Mouse (Mus musculus): ENCODE measurements around the gene Sh3d19. TPM values are rescaled to one million over a fixed set of nuclear protein-coding genes. Genes with fewer than 3 reads are reported as not detected.

Sh3d19 gene
- polyA plus RNA-seq, 1 experiment, result 10.6 TPM

GRCm38 (mm10) chr3:85929711-85930110, 41.2 kb upstream of the Sh3d19 start:
- Histone ChIP-seq H3K27me3 (ENCODE audit: control insufficient read depth, insufficient read depth, low read length) (no peaks in the 10 kb centered on the region), H3K4me1 (ENCODE audit: control insufficient read depth, insufficient read depth, low read length) (no peaks in the 10 kb centered on the region), H3K27ac (ENCODE audit: control insufficient read depth, insufficient read depth, low read depth, low read length) (no peak overlapping the region), H3K36me3 (ENCODE audit: control insufficient read depth, insufficient read depth, low read length) (no peaks in the 10 kb centered on the region), H3K4me3 (ENCODE audit: control insufficient read depth, low read depth, low read length) (no peak overlapping the region)
- TF ChIP-seq CTCF (IDR thresholded peaks at IDR 0.05; ENCODE audit: control insufficient read depth, insufficient read depth, insufficient replicate concordance, low read depth, low read length), result no peak
- TF ChIP-seq POLR2A (IDR thresholded peaks at IDR 0.05; ENCODE audit: control insufficient read depth, low read depth, low read length), result no peak

- TF ChIP-seq CTCF (IDR thresholded peaks at IDR 0.05; ENCODE audit: control insufficient read depth, insufficient read depth, insufficient replicate concordance, low read depth, low read length), result no peak
- TF ChIP-seq POLR2A (IDR thresholded peaks at IDR 0.05; ENCODE audit: control insufficient read depth, low read depth, low read length), result no peak
- no peak overlapping the region for H3K27ac ChIP-seq (ENCODE audit: control insufficient read depth, insufficient read depth, low read depth, low read length)
- no peak overlapping the region for H3K4me3 ChIP-seq (ENCODE audit: control insufficient read depth, low read depth, low read length)
- no peaks in the 10 kb centered on the region for H3K36me3 ChIP-seq (ENCODE audit: control insufficient read depth, insufficient read depth, low read length)
- no peaks in the 10 kb centered on the region for H3K27me3 ChIP-seq (ENCODE audit: control insufficient read depth, insufficient read depth, low read length)
- H3K4me1 ChIP-seq (ENCODE audit: control insufficient read depth, insufficient read depth, low read length), result no peaks in the 10 kb centered on the region
Observed at GRCm38 (mm10) chr3:85930671-85931255, 40.1 kb upstream of the Sh3d19 start.

DNA sequence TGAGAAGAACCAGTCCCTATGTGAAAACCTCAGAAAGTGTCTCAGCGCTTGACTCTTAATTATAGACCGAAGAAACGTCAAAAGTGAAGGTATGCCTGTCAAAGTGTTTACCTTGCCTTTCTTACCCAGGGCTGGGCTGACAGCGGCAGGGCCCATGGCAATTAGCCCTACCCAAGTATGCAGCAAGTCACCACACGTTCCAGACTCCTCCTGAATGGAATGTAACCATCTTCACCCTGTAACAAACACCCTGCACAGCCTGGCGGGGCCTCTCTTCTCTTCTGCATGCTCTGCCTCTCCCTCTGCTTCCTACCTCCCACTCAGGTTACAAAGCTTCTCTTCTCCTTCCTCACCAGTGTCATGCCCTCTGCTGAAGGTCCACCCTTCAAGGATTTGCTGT, 39.0 kb upstream of the Sh3d19 start:
- H3K4me3 ChIP-seq (ENCODE audit: control insufficient read depth, low read depth, low read length), result no peak overlapping the region

DNA sequence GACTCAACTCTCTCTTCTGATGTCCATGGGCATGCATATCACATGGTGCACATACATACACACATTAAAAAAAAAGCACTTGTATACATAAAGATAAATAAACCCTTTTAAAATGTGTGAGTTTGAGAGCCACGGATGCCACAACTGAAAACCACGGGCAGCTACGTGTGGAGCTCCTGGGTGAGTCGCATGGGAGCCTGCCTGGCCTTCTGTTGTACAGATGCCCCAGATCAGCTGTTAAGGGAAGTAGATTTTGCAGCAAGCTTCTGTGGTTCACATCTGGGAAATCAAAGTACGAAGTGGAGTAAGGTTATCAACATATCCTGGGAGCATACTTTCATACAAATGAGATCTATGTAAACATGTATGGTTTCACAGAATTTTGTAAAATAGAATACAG, 37.3 kb upstream of the Sh3d19 start:
- TF ChIP-seq POLR2A (IDR thresholded peaks at IDR 0.05; ENCODE audit: control insufficient read depth, low read depth, low read length), result no peak
- no peak for TF ChIP-seq CTCF (IDR thresholded peaks at IDR 0.05; ENCODE audit: control insufficient read depth, insufficient read depth, insufficient replicate concordance, low read depth, low read length)
- Histone ChIP-seq H3K36me3 (ENCODE audit: control insufficient read depth, insufficient read depth, low read length) (no peaks in the 10 kb centered on the region), H3K4me3 (ENCODE audit: control insufficient read depth, low read depth, low read length) (no peak overlapping the region), H3K4me1 (ENCODE audit: control insufficient read depth, insufficient read depth, low read length) (no peaks in the 10 kb centered on the region), H3K27me3 (ENCODE audit: control insufficient read depth, insufficient read depth, low read length) (no peaks in the 10 kb centered on the region), H3K27ac (ENCODE audit: control insufficient read depth, insufficient read depth, low read depth, low read length) (no peak overlapping the region)

More for the DNA sequence above, 39.0 kb upstream of the Sh3d19 start:
- Histone ChIP-seq H3K36me3 (ENCODE audit: control insufficient read depth, insufficient read depth, low read length) (no peaks in the 10 kb centered on the region), H3K27ac (ENCODE audit: control insufficient read depth, insufficient read depth, low read depth, low read length) (no peak overlapping the region), H3K27me3 (ENCODE audit: control insufficient read depth, insufficient read depth, low read length) (no peaks in the 10 kb centered on the region), H3K4me1 (ENCODE audit: control insufficient read depth, insufficient read depth, low read length) (no peaks in the 10 kb centered on the region)
- TF ChIP-seq CTCF (IDR thresholded peaks at IDR 0.05; ENCODE audit: control insufficient read depth, insufficient read depth, insufficient replicate concordance, low read depth, low read length) (no peak), POLR2A (IDR thresholded peaks at IDR 0.05; ENCODE audit: control insufficient read depth, low read depth, low read length) (no peak)

- H3K4me3 ChIP-seq (ENCODE audit: control insufficient read depth, low read depth, low read length), result no peak overlapping the region
- 0 out of 2 replicates have a peak overlapping the region, but pooled peaks have one; percentile 12 for H3K27ac ChIP-seq (ENCODE audit: control insufficient read depth, insufficient read depth, low read depth, low read length)
- H3K27me3 ChIP-seq (ENCODE audit: control insufficient read depth, insufficient read depth, low read length), result no peaks in the 10 kb centered on the region
- no peaks in the 10 kb centered on the region for H3K4me1 ChIP-seq (ENCODE audit: control insufficient read depth, insufficient read depth, low read length)
- no peak for TF ChIP-seq POLR2A (IDR thresholded peaks at IDR 0.05; ENCODE audit: control insufficient read depth, low read depth, low read length)
- TF ChIP-seq CTCF (IDR thresholded peaks at IDR 0.05; ENCODE audit: control insufficient read depth, insufficient read depth, insufficient replicate concordance, low read depth, low read length), result no peak
- no peaks in the 10 kb centered on the region for H3K36me3 ChIP-seq (ENCODE audit: control insufficient read depth, insufficient read depth, low read length)
Observed at GRCm38 (mm10) chr3:85950914-85951313, 20.0 kb upstream of the Sh3d19 start.

- TF ChIP-seq CTCF (IDR thresholded peaks at IDR 0.05; ENCODE audit: control insufficient read depth, insufficient read depth, insufficient replicate concordance, low read depth, low read length) (no peak), POLR2A (IDR thresholded peaks at IDR 0.05; ENCODE audit: control insufficient read depth, low read depth, low read length) (no peak)
- H3K36me3 ChIP-seq (ENCODE audit: control insufficient read depth, insufficient read depth, low read length), result no peaks in the 10 kb centered on the region
- H3K27me3 ChIP-seq (ENCODE audit: control insufficient read depth, insufficient read depth, low read length), result no peaks in the 10 kb centered on the region
- H3K4me3 ChIP-seq (ENCODE audit: control insufficient read depth, low read depth, low read length), result no peak overlapping the region
- H3K27ac ChIP-seq (ENCODE audit: control insufficient read depth, insufficient read depth, low read depth, low read length), result no peak overlapping the region
- no peaks in the 10 kb centered on the region for H3K4me1 ChIP-seq (ENCODE audit: control insufficient read depth, insufficient read depth, low read length)
Observed at GRCm38 (mm10) chr3:85952696-85953283, 18.1 kb upstream of the Sh3d19 start.

GRCm38 (mm10) chr3:85955269-85955668, 15.6 kb upstream of the Sh3d19 start:
- H3K36me3 ChIP-seq (ENCODE audit: control insufficient read depth, insufficient read depth, low read length), result no peaks in the 10 kb centered on the region
- TF ChIP-seq CTCF (IDR thresholded peaks at IDR 0.05; ENCODE audit: control insufficient read depth, insufficient read depth, insufficient replicate concordance, low read depth, low read length), result no peak
- no peak for TF ChIP-seq POLR2A (IDR thresholded peaks at IDR 0.05; ENCODE audit: control insufficient read depth, low read depth, low read length)
- no peaks in the 10 kb centered on the region for H3K27me3 ChIP-seq (ENCODE audit: control insufficient read depth, insufficient read depth, low read length)
- H3K4me1 ChIP-seq (ENCODE audit: control insufficient read depth, insufficient read depth, low read length), result no peaks in the 10 kb centered on the region
- no peak overlapping the region for H3K27ac ChIP-seq (ENCODE audit: control insufficient read depth, insufficient read depth, low read depth, low read length)
- no peak overlapping the region for H3K4me3 ChIP-seq (ENCODE audit: control insufficient read depth, low read depth, low read length)

Measured in testis, adult 2 months (tissue).